ENCODE assay signal across 27 mouse cellular contexts in the genomic region with DNA sequence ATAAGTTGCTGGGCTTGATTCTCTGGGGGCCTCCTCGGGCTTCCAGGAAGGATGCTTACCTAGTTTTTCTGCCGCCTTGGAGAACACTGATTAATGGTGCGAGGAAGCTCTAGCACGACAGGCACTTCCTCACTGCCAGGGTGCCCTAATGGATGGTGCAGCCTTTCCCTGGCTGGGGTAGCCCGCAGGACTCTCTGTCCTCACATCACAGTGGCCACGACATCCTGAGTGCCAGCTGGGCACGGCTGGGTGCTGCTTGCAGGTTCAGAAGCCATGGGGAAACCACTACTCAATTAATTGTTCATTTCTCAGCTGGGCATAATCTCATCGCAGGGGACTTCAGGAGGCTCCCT.
DNase-seq lines count a peak whose midpoint lies in the region; ATAC-seq lines count a peak whose summit lies in the region.
"Had no signal": no experiment of that assay in that cellular context is flagged by ENCODE, and none has a peak within 500 bp of the region (broad histone marks: within the 10 kb centered on the region; RNA-seq: fewer than 3 reads in every experiment).

No protein-coding gene starts in this region.

- peak overlapping the region; percentile 44; the same call in 1 of the 2 replicates for H3K27ac ChIP-seq in forebrain, embryonic 15.5 days (replicated peaks)
- no peak overlapping the region for H3K27ac ChIP-seq in forebrain, embryonic 14.5 days (ENCODE audit: low read depth, low read length)
- peak overlapping the region; percentile 77 for H3K27ac ChIP-seq in hindbrain, embryonic 13.5 days
- peak overlapping the region; percentile 20; the same call in 1 of the 2 replicates for H3K27ac ChIP-seq in midbrain, embryonic 13.5 days
- 0 out of 2 replicates have a peak overlapping the region, but pooled peaks have one; percentile 9 for H3K27ac ChIP-seq in neural tube, embryonic 15.5 days (replicated peaks)
- H3K27ac ChIP-seq: forebrain, embryonic 13.5 days; kidney, embryonic 15.5 days; liver, embryonic 14.5 days; midbrain, embryonic 12.5 days; stomach, embryonic 15.5 days had no signal

- no peak overlapping the region for H3K9ac ChIP-seq in forebrain, embryonic 15.5 days (replicated peaks)
- no peak overlapping the region for H3K9ac ChIP-seq in forebrain, embryonic 14.5 days (ENCODE audit: low read length)
- 0 out of 2 replicates have a peak overlapping the region, but pooled peaks have one; percentile 35 for H3K9ac ChIP-seq in hindbrain, embryonic 13.5 days
- H3K9ac ChIP-seq in midbrain, embryonic 13.5 days (replicated peaks): no peak overlapping the region
- no peak overlapping the region for H3K9ac ChIP-seq in neural tube, embryonic 15.5 days (replicated peaks)
- H3K9ac ChIP-seq: forebrain, embryonic 13.5 days; heart, embryonic 12.5 days; kidney, embryonic 15.5 days; liver, embryonic 14.5 days; midbrain, embryonic 12.5 days; stomach, embryonic 15.5 days had no signal

- DNase-seq in forebrain, embryonic 14.5 days (ENCODE audit: low spot score): no peak
- DNase-seq in kidney, postnatal 4 days: no peak
- no peak for DNase-seq in T-cell, adult 2 months (ENCODE audit: low spot score)
- DNase-seq: adrenal gland, postnatal 10 days; cerebellum, adult 8-10 months; cerebellum, postnatal 25 days; gastrocnemius, postnatal 25 days; heart, adult 11 months; heart, postnatal 4 days; kidney, adult 18-20 months; kidney, postnatal 36 days; layer of hippocampus, postnatal 36 days; liver; lung, adult 2 months; lung, postnatal 10 days; right cerebral cortex, postnatal 25 days had no signal

- peaks cover 53% of the 10 kb centered on the region for H3K4me1 ChIP-seq in forebrain, embryonic 15.5 days
- peaks cover 25% of the 10 kb centered on the region for H3K4me1 ChIP-seq in forebrain, embryonic 14.5 days (ENCODE audit: control insufficient read depth, insufficient read depth, low read length)
- peaks cover 57% of the 10 kb centered on the region for H3K4me1 ChIP-seq in hindbrain, embryonic 13.5 days (replicated peaks)
- peaks cover 37% of the 10 kb centered on the region for H3K4me1 ChIP-seq in midbrain, embryonic 13.5 days (replicated peaks)
- H3K4me1 ChIP-seq in neural tube, embryonic 15.5 days: peaks cover 52% of the 10 kb centered on the region
- H3K4me1 ChIP-seq: heart, embryonic 12.5 days; stomach, embryonic 15.5 days had no signal

- WGBS in forebrain, embryonic 15.5 days: 44% methylated on average over 8 of the region's 8 CpGs
- 44% methylated on average over 8 of the region's 8 CpGs for WGBS in forebrain, embryonic 14.5 days
- 38% methylated on average over 8 of the region's 8 CpGs for WGBS in hindbrain, embryonic 13.5 days
- 48% methylated on average over 8 of the region's 8 CpGs for WGBS in midbrain, embryonic 13.5 days
- 38% methylated on average over 8 of the region's 8 CpGs for WGBS in neural tube, embryonic 15.5 days

- H3K9me3 ChIP-seq in forebrain, embryonic 15.5 days: no peaks in the 10 kb centered on the region
- no peaks in the 10 kb centered on the region for H3K9me3 ChIP-seq in forebrain, embryonic 14.5 days (replicated peaks; ENCODE audit: control insufficient read depth, low read length)
- H3K9me3 ChIP-seq in hindbrain, embryonic 13.5 days: no peaks in the 10 kb centered on the region
- H3K9me3 ChIP-seq in midbrain, embryonic 13.5 days: no peaks in the 10 kb centered on the region
- H3K9me3 ChIP-seq in neural tube, embryonic 15.5 days (replicated peaks): no peaks in the 10 kb centered on the region
- H3K9me3 ChIP-seq: forebrain, embryonic 13.5 days; heart, embryonic 12.5 days; kidney, embryonic 15.5 days; midbrain, embryonic 12.5 days; stomach, embryonic 15.5 days had no signal

- ATAC-seq in forebrain, embryonic 15.5 days (replicated peaks): no peak
- ATAC-seq in forebrain, embryonic 14.5 days: no peak; the same call in 1 of the 2 replicates
- ATAC-seq in hindbrain, embryonic 13.5 days (ENCODE audit: low FRiP score): peak; percentile 54
- ATAC-seq in midbrain, embryonic 13.5 days: no peak
- ATAC-seq in neural tube, embryonic 15.5 days (ENCODE audit: low FRiP score): no peak; the same call in 1 of the 2 replicates
- ATAC-seq: forebrain, embryonic 13.5 days had no signal

- no peak overlapping the region for H3K4me2 ChIP-seq in forebrain, embryonic 15.5 days (replicated peaks)
- H3K4me2 ChIP-seq in forebrain, embryonic 14.5 days (ENCODE audit: low read length): no peak overlapping the region
- H3K4me2 ChIP-seq in hindbrain, embryonic 13.5 days: no peak overlapping the region
- no peak overlapping the region for H3K4me2 ChIP-seq in midbrain, embryonic 13.5 days (replicated peaks)
- H3K4me2 ChIP-seq in neural tube, embryonic 15.5 days: no peak overlapping the region
- H3K4me2 ChIP-seq: forebrain, embryonic 13.5 days; heart, embryonic 12.5 days; kidney, embryonic 15.5 days; midbrain, embryonic 12.5 days; stomach, embryonic 15.5 days had no signal

- no peak overlapping the region for H3K4me3 ChIP-seq in forebrain, embryonic 15.5 days
- H3K4me3 ChIP-seq in forebrain, embryonic 14.5 days (ENCODE audit: low read depth, low read length): no peak overlapping the region
- H3K4me3 ChIP-seq in hindbrain, embryonic 13.5 days: no peak overlapping the region
- no peak overlapping the region for H3K4me3 ChIP-seq in midbrain, embryonic 13.5 days (replicated peaks)
- no peak overlapping the region for H3K4me3 ChIP-seq in neural tube, embryonic 15.5 days (replicated peaks)
- H3K4me3 ChIP-seq: forebrain, embryonic 13.5 days; heart, embryonic 12.5 days; kidney, embryonic 15.5 days; midbrain, embryonic 12.5 days; stomach, embryonic 15.5 days had no signal

- H3K36me3 ChIP-seq in forebrain, embryonic 15.5 days: no peaks in the 10 kb centered on the region
- no peaks in the 10 kb centered on the region for H3K36me3 ChIP-seq in forebrain, embryonic 14.5 days (ENCODE audit: control insufficient read depth, insufficient read depth, low read length)
- H3K36me3 ChIP-seq in hindbrain, embryonic 13.5 days: no peaks in the 10 kb centered on the region
- H3K36me3 ChIP-seq in midbrain, embryonic 13.5 days: no peaks in the 10 kb centered on the region
- no peaks in the 10 kb centered on the region for H3K36me3 ChIP-seq in neural tube, embryonic 15.5 days
- H3K36me3 ChIP-seq: heart, embryonic 12.5 days; kidney, embryonic 15.5 days; midbrain, embryonic 12.5 days; stomach, embryonic 15.5 days had no signal

- H3K27me3 ChIP-seq in forebrain, embryonic 15.5 days: no peaks in the 10 kb centered on the region
- no peaks in the 10 kb centered on the region for H3K27me3 ChIP-seq in forebrain, embryonic 14.5 days (replicated peaks; ENCODE audit: control insufficient read depth, insufficient read depth, low read length)
- no peaks in the 10 kb centered on the region for H3K27me3 ChIP-seq in hindbrain, embryonic 13.5 days
- no peaks in the 10 kb centered on the region for H3K27me3 ChIP-seq in midbrain, embryonic 13.5 days
- no peaks in the 10 kb centered on the region for H3K27me3 ChIP-seq in neural tube, embryonic 15.5 days (replicated peaks)
- H3K27me3 ChIP-seq: CH12.LX; heart, embryonic 12.5 days; kidney, embryonic 15.5 days; midbrain, embryonic 12.5 days; stomach, embryonic 15.5 days had no signal
